Mouse (Mus musculus) colon, adult 2 months (tissue): ENCODE measurements around the gene Bcar3. TPM values are rescaled to one million over a fixed set of nuclear protein-coding genes. Genes with fewer than 3 reads are reported as not detected.

ENCODE experiments used
- polyA plus RNA-seq: library from polyadenylated mRNA; depleted of rRNA; stranded (reverse); fragments of >200 nt; gene quantifications from 2 replicates; pipeline ENCODE4 v1.2.3, GENCODE M21; 2012; rRNA removed

Bcar3 gene
- 64.1 and 71.7 TPM in 2 replicates for polyA plus RNA-seq

DNA sequence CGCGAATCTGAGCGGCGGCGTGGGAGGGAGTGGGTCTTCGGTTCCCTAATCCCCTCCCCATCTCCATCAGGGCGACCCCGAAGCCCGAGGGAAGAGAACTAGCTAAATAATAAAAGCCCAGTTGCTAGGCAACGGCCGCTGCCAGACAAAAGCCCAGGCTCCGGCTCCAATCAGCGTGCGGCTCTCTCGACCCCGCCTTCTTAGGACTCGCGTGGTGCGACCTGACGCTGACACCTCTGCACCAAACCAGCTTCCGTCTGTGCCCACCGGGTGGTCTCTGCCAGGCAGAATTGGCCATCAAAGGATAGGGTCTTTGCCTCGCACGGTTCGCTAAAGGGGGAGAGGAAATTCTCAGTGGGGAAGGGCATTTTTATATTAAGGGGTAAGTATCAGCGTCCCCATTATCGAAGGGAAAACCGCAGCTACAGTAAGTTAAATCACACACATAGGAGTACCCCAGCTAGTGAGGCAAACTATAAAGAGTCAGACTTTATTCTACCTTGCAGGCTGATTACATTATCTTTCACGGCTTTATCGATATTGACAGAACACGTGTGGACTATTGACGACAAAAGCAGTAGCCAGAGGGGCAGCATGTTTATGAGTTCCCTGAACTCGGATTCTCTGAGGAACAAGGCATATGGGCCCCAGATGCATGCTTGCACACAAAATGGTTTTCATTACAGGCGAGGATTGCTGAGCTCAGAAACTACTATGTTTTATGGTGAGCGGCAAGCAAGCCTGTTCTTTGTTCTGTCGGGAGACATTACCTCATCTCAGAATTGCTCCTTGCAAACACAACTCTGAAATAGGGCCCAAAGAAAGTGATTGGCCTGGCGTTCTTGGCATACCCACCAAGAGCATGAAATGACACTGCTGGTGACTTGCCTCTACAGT is at the start of gene Bcar3:
TSS of gene Bcar3 (plus strand) at position 183 of the 897 bp plus-strand sequence.

DNA sequence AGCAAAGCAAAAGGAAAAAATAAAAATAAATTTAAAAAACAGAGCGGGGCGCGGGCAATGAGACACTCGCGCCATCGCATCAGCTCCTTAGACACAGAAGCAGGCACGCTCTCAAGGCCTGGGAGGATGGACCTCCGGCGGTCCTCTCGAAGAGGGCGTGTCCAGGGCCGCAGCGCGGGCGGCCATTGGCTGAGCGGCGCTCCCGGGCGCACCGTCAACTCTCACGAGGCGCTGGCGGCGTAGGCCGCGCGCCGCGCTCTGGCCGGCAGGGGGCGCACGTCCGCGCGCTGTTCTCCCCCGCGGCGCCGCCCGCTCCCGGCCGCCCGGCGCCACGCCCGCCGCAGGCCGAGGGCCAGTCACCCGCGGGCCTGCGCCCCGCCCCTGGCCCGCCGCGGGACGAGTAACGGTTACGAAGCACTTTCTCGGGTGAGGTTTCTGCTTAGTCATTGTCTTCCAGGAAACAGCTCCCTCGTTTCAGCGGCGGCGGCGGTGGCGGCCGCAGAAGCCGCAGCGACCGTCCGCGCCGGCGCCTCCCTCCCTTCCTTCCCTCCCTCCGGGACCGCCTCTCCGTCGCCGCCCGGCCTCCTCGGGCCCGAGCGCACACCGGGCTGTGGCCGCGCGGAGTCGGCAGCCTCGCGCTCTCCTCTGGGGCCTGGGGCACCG is 48.6 kb upstream of the Bcar3 start, which contains the start of gene Gclm:
TSS of gene Gclm (plus strand) at position 343 of the 663 bp plus-strand sequence.

DNA sequence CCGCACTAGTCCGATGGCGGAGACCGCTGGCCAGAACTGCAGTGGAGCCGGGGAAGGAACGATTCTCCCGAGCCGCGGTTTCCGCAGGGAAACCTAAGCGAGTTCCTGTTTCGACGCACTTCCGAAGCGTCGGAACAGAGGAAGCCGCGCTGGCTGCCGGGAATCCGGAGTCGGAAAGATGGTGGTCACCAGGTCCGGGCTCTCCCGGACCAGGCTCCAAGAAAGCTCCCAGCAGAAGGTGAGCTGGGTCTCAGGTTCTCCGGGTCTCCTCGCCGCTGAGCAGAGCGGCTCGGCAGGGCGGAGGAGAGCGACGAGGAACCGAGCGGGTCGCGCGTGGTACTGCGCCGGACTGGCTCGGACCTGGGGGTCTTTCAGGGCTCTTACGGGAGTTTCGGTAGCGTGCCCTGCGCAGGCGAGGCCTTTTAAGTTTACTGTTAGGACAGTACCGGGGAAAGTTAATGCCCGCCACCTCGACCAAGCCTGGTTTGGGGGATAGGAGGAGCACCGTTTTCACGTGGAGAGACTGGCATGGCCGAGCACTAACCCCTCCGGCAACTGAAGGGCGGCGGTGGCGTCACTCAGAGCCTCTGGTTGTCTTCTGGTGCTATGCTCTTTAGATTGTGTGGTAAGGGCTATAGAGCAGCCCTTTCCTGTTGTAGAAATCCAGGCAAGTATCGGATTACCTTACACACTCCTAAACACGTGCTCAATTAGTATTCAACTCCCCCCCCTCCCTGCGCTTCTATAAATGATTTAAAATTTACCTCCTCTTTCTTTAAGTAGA is 19.5 kb upstream of the Bcar3 start, which contains the start of gene Dnttip2:
TSS of gene Dnttip2 (plus strand) at position 148 of the 784 bp plus-strand sequence.

Other genes with a start within 250 kb of the Bcar3 start
- 0.35 and 0.46 TPM in 2 replicates for gene Abca4, start 249.7 kb upstream of the Bcar3 start, polyA plus RNA-seq
- gene Gclm, start 48.6 kb upstream of the Bcar3 start, polyA plus RNA-seq = 217 and 229 TPM in 2 replicates
- gene Dnttip2, start 19.7 kb upstream of the Bcar3 start, polyA plus RNA-seq = 3.8 and 5.1 TPM in 2 replicates